Mouse (Mus musculus) ES-E14 (cell line): Measurements from ENCODE around the gene Phlda1.

Experiments
- CHD2 ChIP-seq: IDR thresholded peaks from 2 replicates; pipeline ENCODE4 v1.6.1; 2014; ENCODE audit warnings: mild to moderate bottlenecking, low read depth, low read length, inconsistent platforms
- HCFC1 ChIP-seq: IDR thresholded peaks from 2 replicates; pipeline ENCODE4 v1.6.1; 2012; ENCODE audit warnings: low read length, inconsistent platforms, borderline replicate concordance; ENCODE audit not compliant: insufficient read depth
- MAFK ChIP-seq: IDR thresholded peaks from 2 replicates; pipeline ENCODE4 v1.6.1; 2014; ENCODE audit warnings: mild to moderate bottlenecking, low read depth, low read length, inconsistent platforms; ENCODE audit not compliant: insufficient read depth
- ZC3H11A ChIP-seq: IDR thresholded peaks from 2 replicates; pipeline ENCODE4 v1.6.1; 2012; ENCODE audit warnings: low read depth, mild to moderate bottlenecking, inconsistent platforms, low read length, borderline replicate concordance
- ZNF384 ChIP-seq: IDR thresholded peaks from 2 replicates; pipeline ENCODE4 v1.6.1; 2012; ENCODE audit warnings: low read depth, low read length, inconsistent platforms

DNA sequence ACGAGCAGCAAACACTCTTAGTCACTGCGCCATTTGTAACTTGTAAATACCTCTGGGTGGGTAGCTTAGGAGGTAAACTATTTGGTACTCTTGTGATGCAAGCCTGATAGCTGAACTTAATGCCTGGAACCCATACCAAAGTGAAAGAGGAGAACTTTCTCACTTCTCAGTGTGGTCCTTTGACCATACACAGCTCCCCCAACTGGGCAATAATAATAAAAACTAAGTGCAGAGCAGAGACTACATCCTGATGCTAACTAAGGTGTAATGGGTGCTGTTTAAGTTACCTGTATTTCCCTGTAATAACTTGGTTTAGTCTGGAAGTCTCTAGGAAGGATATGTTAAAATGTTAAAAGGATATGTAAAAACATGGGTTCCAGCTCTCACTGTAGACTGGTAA, 17.3 kb upstream of the Phlda1 start:
- TF ChIP-seq HCFC1, result no peak
- no peak for TF ChIP-seq MAFK
- TF ChIP-seq CHD2, result no peak
- TF ChIP-seq ZNF384, result no peak
- no peak for TF ChIP-seq ZC3H11A
